Mouse (Mus musculus): ENCODE results near the gene Olfr1220. TPM values are rescaled to one million over a fixed set of nuclear protein-coding genes. Genes with fewer than 3 reads are reported as not detected.

Olfr1220 gene
- polyA plus RNA-seq (2017; shearing (Covaris generic)) = not detected

GRCm38 (mm10) chr2:89106735-89107134 is at the start of gene Olfr1220:
Gene Olfr1220, minus strand, starts transcription at chr2:89106835.

DNA sequence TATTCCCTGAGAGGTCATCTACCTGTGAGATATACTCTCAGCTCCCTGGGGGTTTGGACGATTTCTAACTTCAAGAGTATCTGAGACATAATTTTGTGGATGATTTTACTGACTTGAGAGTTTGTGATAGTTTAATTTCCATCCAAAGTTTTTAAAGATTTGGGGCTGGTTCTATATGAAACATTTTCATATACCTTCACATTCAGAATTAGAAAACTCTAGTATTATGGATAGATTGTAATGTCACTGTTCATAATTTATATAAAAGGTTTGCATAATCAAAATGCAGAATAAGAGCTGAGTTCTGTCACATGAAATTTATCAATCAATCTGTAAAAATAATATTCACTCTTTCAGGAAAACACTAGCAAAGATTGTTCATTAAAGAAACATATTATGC is 44.8 kb upstream of the Olfr1220 start, which contains the start of gene Olfr1223:
Gene Olfr1223, minus strand, starts transcription at position 101 of the 400 bp plus-strand sequence.

DNA sequence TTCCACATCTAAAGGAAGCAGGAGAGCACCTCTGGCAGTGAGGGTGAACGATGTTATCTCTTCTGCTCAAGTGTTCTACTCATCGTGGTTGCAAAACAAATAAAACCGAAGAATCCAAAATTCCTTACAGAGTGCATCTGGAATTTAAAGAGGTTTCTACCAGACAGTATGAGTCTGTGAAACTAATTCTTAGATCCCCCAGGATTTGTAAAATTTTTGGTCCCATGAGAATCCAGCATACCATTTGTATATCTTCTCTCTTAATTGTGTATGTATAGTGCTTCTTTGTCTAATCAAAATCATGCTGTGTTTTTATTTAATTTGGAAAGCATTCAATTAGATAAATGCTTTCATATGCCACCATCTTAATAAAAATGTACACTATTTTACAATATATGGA is 26.3 kb upstream of the Olfr1220 start, which contains the start of gene Olfr1222:
Gene Olfr1222, minus strand, starts transcription at position 101 of the 400 bp plus-strand sequence.

GRCm38 (mm10) chr2:89117183-89117582 is 10.5 kb upstream of the Olfr1220 start, which contains the start of gene Olfr1221:
Gene Olfr1221, minus strand, starts transcription at chr2:89117283.

DNA sequence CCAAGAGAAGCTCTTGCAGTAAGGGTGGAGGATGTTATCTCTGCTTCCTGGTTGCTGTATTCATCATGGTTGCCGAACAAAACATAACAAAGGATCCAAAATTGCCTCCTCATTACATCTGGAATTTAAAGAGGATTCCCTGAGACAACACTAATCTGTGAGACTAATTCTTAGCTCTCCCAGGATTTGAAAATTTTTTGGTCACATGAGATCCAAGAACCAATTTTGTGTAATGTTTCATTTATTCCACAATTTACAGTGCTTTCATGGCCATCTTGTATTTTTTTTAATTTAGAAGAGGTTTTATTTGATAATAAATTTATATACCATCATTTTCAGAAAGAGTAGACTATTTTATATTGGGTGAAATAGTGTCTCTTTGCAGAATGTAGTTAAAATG is 23.2 kb downstream of the Olfr1220 start, which contains the start of gene Olfr1219:
Gene Olfr1219, minus strand, starts transcription at position 101 of the 400 bp plus-strand sequence.

GRCm38 (mm10) chr2:89061087-89061486 is 45.5 kb downstream of the Olfr1220 start, which contains the start of gene Olfr1218:
Gene Olfr1218, minus strand, starts transcription at chr2:89061187.

Other genes starting within 250 kb of the Olfr1220 start
- gene Olfr1206, start 243.6 kb downstream of the Olfr1220 start, polyA plus RNA-seq (2017; shearing (Covaris generic)) = not detected
- gene Olfr1208, start 204.5 kb downstream of the Olfr1220 start, polyA plus RNA-seq (2017; shearing (Covaris generic)) = not detected
- gene Olfr1209, start 191.7 kb downstream of the Olfr1220 start, polyA plus RNA-seq (2017; shearing (Covaris generic)) = not detected
- gene Olfr1211, start 168.7 kb downstream of the Olfr1220 start, polyA plus RNA-seq (2017; shearing (Covaris generic)) = not detected
- not detected for gene Olfr1212, start 152.9 kb downstream of the Olfr1220 start, polyA plus RNA-seq (2017; shearing (Covaris generic))
- gene Gm13762, start 126.6 kb downstream of the Olfr1220 start, polyA plus RNA-seq (2017; shearing (Covaris generic)) = not detected
- not detected for gene Olfr1214, start 114.2 kb downstream of the Olfr1220 start, polyA plus RNA-seq (2017; shearing (Covaris generic))
- not detected for gene Olfr1215, start 99.9 kb downstream of the Olfr1220 start, polyA plus RNA-seq (2017; shearing (Covaris generic))
- not detected for gene Olfr1216, start 88.5 kb downstream of the Olfr1220 start, polyA plus RNA-seq (2017; shearing (Covaris generic))
- gene Olfr1217, start 74.8 kb downstream of the Olfr1220 start, polyA plus RNA-seq (2017; shearing (Covaris generic)) = not detected
- gene Olfr1218, start 45.6 kb downstream of the Olfr1220 start, polyA plus RNA-seq (2017; shearing (Covaris generic)) = not detected
- not detected for gene Olfr1219, start 23.3 kb downstream of the Olfr1220 start, polyA plus RNA-seq (2017; shearing (Covaris generic))
- not detected for gene Olfr1221, start 10.4 kb upstream of the Olfr1220 start, polyA plus RNA-seq (2017; shearing (Covaris generic))
- not detected for gene Olfr1222, start 26.2 kb upstream of the Olfr1220 start, polyA plus RNA-seq (2017; shearing (Covaris generic))
- not detected for gene Olfr1223, start 44.7 kb upstream of the Olfr1220 start, polyA plus RNA-seq (2017; shearing (Covaris generic))
- not detected for gene Olfr1224-ps1, start 57.3 kb upstream of the Olfr1220 start, polyA plus RNA-seq (2017; shearing (Covaris generic))
- gene Olfr1225, start 67.8 kb upstream of the Olfr1220 start, polyA plus RNA-seq (2017; shearing (Covaris generic)) = not detected
- not detected for gene Olfr1226, start 93.2 kb upstream of the Olfr1220 start, polyA plus RNA-seq (2017; shearing (Covaris generic))
- not detected for gene Olfr1228, start 147.2 kb upstream of the Olfr1220 start, polyA plus RNA-seq (2017; shearing (Covaris generic))
- gene Olfr1229, start 181.2 kb upstream of the Olfr1220 start, polyA plus RNA-seq (2017; shearing (Covaris generic)) = not detected
- not detected for gene Olfr1230, start 190.4 kb upstream of the Olfr1220 start, polyA plus RNA-seq (2017; shearing (Covaris generic))
- gene Olfr1231, start 200.2 kb upstream of the Olfr1220 start, polyA plus RNA-seq (2017; shearing (Covaris generic)) = not detected
- gene Olfr1232, start 222.8 kb upstream of the Olfr1220 start, polyA plus RNA-seq (2017; shearing (Covaris generic)) = not detected
- not detected for gene Olfr1233, start 235.6 kb upstream of the Olfr1220 start, polyA plus RNA-seq (2017; shearing (Covaris generic))